In the genomic region with DNA sequence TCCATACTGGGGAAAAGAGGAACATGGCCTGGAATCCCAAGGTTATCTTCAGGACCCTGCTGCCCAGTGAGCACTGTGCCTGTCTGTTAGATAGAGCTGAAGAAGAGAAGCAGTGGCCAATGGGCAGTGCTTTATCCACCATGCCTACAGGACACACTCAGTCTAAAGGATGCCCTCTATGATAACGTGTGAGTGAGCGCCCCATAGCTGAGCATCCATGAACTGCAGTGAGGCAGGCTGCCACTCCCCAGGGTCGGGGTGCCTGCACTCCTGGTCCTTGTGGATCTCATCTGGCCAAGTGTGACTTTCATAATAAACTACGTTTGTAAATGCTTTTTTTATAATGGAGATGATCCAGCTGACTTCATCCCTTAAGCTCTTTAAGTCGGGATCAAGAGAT, we compare ENCODE assay signal across 22 mouse cellular contexts.
A peak's percentile ranks its signal among the peaks of the same experiment; 100 is the strongest.
DNase-seq lines count a peak whose midpoint lies in the region; ATAC-seq and TF ChIP-seq lines count a peak whose summit lies in the region.
"Had no signal": no experiment of that assay in that cellular context is flagged by ENCODE, and none has a peak within 500 bp of the region (broad histone marks: within the 10 kb centered on the region; RNA-seq: fewer than 3 reads in every experiment).

No protein-coding gene starts in this region.

- H3K4me1 ChIP-seq in intestine, postnatal 0 days (replicated peaks; ENCODE audit: control insufficient read depth, insufficient read depth, low read length) = no peaks in the 10 kb centered on the region
- no peaks in the 10 kb centered on the region; the same call in 1 of the 2 replicates for H3K4me1 ChIP-seq in intestine, embryonic 15.5 days (replicated peaks)
- H3K4me1 ChIP-seq in liver, embryonic 12.5 days = no peaks in the 10 kb centered on the region
- no peaks in the 10 kb centered on the region for H3K4me1 ChIP-seq in stomach, embryonic 16.5 days (ENCODE audit: control insufficient read depth, insufficient read depth, low read length)
- H3K4me1 ChIP-seq: forebrain, embryonic 12.5 days; hindbrain, embryonic 15.5 days; liver, embryonic 13.5 days; megakaryocyte, embryonic 14.5 days had no signal

- no peak for ATAC-seq in intestine, postnatal 0 days
- ATAC-seq in intestine, embryonic 15.5 days = no peak
- 0 out of 2 replicates have a peak, but pooled peaks have one; percentile 32 for ATAC-seq in liver, embryonic 12.5 days
- peak; percentile 54; the same call in 1 of the 2 replicates for ATAC-seq in stomach, embryonic 16.5 days (ENCODE audit: insufficient read depth, low FRiP score)
- no peak for ATAC-seq in monocyte, adult 5-6 weeks (replicated peaks; ENCODE audit: insufficient number of reproducible peaks, low FRiP score, low TSS enrichment, poor library complexity, severe bottlenecking)
- ATAC-seq: intestine, embryonic 16.5 days had no signal

- TF ChIP-seq CTCF in intestine, postnatal 0 days (IDR thresholded peaks at IDR 0.05; ENCODE audit: low read depth) = peak; percentile 45

- WGBS in intestine, postnatal 0 days = 61% methylated on average over 5 of the region's 5 CpGs
- whole genome bisulfite sequencing in intestine, embryonic 15.5 days = 52% methylated on average over 5 of the region's 5 CpGs
- WGBS in liver, embryonic 12.5 days (ENCODE audit: insufficient replicate concordance) = 48% methylated on average over 5 of the region's 5 CpGs
- WGBS in stomach, embryonic 16.5 days = 59% methylated on average over 5 of the region's 5 CpGs

- peak; percentile 45 for DNase-seq in testis, postnatal 10 days (ENCODE audit: low spot score)
- DNase-seq in testis, postnatal 14 days (ENCODE audit: low spot score) = no peak
- DNase-seq in ovary, adult 18-20 months (ENCODE audit: low spot score) = no peak
- DNase-seq: adrenal gland, postnatal 36 days; cerebellum, adult 18-20 months; heart, postnatal 4 days; kidney, postnatal 14 days; liver, embryonic 13.5 days; midbrain, embryonic 14.5 days; right cerebral cortex, adult 18-20 months; thymus, postnatal 36 days had no signal

- H3K4me3 ChIP-seq in intestine, postnatal 0 days (ENCODE audit: low read depth, low read length) = no peak overlapping the region
- H3K4me3 ChIP-seq in intestine, embryonic 15.5 days (replicated peaks) = no peak overlapping the region
- H3K4me3 ChIP-seq in liver, embryonic 12.5 days = no peak overlapping the region
- no peak overlapping the region for H3K4me3 ChIP-seq in stomach, embryonic 16.5 days (replicated peaks; ENCODE audit: low read length)
- H3K4me3 ChIP-seq: embryonic facial prominence, embryonic 10.5 days; forebrain, embryonic 12.5 days; hindbrain, embryonic 15.5 days; limb, embryonic 10.5 days; liver, embryonic 13.5 days; megakaryocyte, embryonic 14.5 days had no signal

- no peak overlapping the region for H3K9ac ChIP-seq in intestine, postnatal 0 days (ENCODE audit: low read depth, low read length)
- no peak overlapping the region for H3K9ac ChIP-seq in intestine, embryonic 15.5 days
- H3K9ac ChIP-seq in liver, embryonic 12.5 days = no peak overlapping the region
- H3K9ac ChIP-seq in stomach, embryonic 16.5 days (ENCODE audit: low read length) = no peak overlapping the region
- H3K9ac ChIP-seq: forebrain, embryonic 12.5 days; hindbrain, embryonic 15.5 days; liver, embryonic 13.5 days had no signal

- no peak overlapping the region for H3K27ac ChIP-seq in intestine, postnatal 0 days (ENCODE audit: low read depth, low read length)
- H3K27ac ChIP-seq in intestine, embryonic 15.5 days = no peak overlapping the region
- H3K27ac ChIP-seq in liver, embryonic 12.5 days = no peak overlapping the region
- H3K27ac ChIP-seq in stomach, embryonic 16.5 days (ENCODE audit: low read length) = no peak overlapping the region
- H3K27ac ChIP-seq: embryonic facial prominence, embryonic 10.5 days; forebrain, embryonic 12.5 days; hindbrain, embryonic 15.5 days; limb, embryonic 10.5 days; liver, embryonic 13.5 days had no signal

- H3K9me3 ChIP-seq in intestine, postnatal 0 days (ENCODE audit: control insufficient read depth) = no peaks in the 10 kb centered on the region
- no peaks in the 10 kb centered on the region for H3K9me3 ChIP-seq in intestine, embryonic 15.5 days
- H3K9me3 ChIP-seq in liver, embryonic 12.5 days (replicated peaks) = no peaks in the 10 kb centered on the region
- no peaks in the 10 kb centered on the region for H3K9me3 ChIP-seq in stomach, embryonic 16.5 days (replicated peaks; ENCODE audit: control insufficient read depth, low read length)
- H3K9me3 ChIP-seq: embryonic facial prominence, embryonic 10.5 days; forebrain, embryonic 12.5 days; hindbrain, embryonic 15.5 days; limb, embryonic 10.5 days; liver, embryonic 13.5 days; megakaryocyte, embryonic 14.5 days had no signal

- H3K27me3 ChIP-seq in intestine, postnatal 0 days (replicated peaks; ENCODE audit: control insufficient read depth, insufficient read depth, low read length) = no peaks in the 10 kb centered on the region
- H3K27me3 ChIP-seq in intestine, embryonic 15.5 days (replicated peaks) = no peaks in the 10 kb centered on the region
- H3K27me3 ChIP-seq in liver, embryonic 12.5 days (replicated peaks) = peaks cover 11% of the 10 kb centered on the region
- no peaks in the 10 kb centered on the region for H3K27me3 ChIP-seq in stomach, embryonic 16.5 days (ENCODE audit: control insufficient read depth, insufficient read depth, low read length)
- H3K27me3 ChIP-seq: forebrain, embryonic 12.5 days; hindbrain, embryonic 15.5 days; liver, embryonic 13.5 days had no signal

- H3K4me2 ChIP-seq in intestine, postnatal 0 days (replicated peaks; ENCODE audit: low read depth) = no peak overlapping the region
- H3K4me2 ChIP-seq in intestine, embryonic 15.5 days (replicated peaks) = no peak overlapping the region
- no peak overlapping the region for H3K4me2 ChIP-seq in liver, embryonic 12.5 days
- H3K4me2 ChIP-seq in stomach, embryonic 16.5 days (ENCODE audit: low read depth, low read length) = no peak overlapping the region
- H3K4me2 ChIP-seq: forebrain, embryonic 12.5 days; hindbrain, embryonic 15.5 days; liver, embryonic 13.5 days had no signal

- H3K36me3 ChIP-seq in intestine, postnatal 0 days (ENCODE audit: control insufficient read depth, insufficient read depth) = no peaks in the 10 kb centered on the region
- H3K36me3 ChIP-seq in intestine, embryonic 15.5 days = no peaks in the 10 kb centered on the region
- H3K36me3 ChIP-seq in liver, embryonic 12.5 days = no peaks in the 10 kb centered on the region
- no peaks in the 10 kb centered on the region for H3K36me3 ChIP-seq in stomach, embryonic 16.5 days (ENCODE audit: control insufficient read depth, insufficient read depth, low read length)
- H3K36me3 ChIP-seq: embryonic facial prominence, embryonic 10.5 days; forebrain, embryonic 12.5 days; hindbrain, embryonic 15.5 days; limb, embryonic 10.5 days; liver, embryonic 13.5 days had no signal

Comparison
In these comparisons a context has a peak if more than half of its experiments do, and no peak if none do; other contexts are left out.
1. ATAC-seq: peak in liver, embryonic 12.5 days (single experiment) and stomach, embryonic 16.5 days (single experiment); none in intestine, postnatal 0 days (single experiment), intestine, embryonic 15.5 days (single experiment) and monocyte, adult 5-6 weeks (single experiment).